Mouse (Mus musculus) neural tube, embryonic 12.5 days (tissue): ENCODE measurements around the gene Casc4. TPM values are rescaled to one million over a fixed set of nuclear protein-coding genes. Genes with fewer than 3 reads are reported as not detected.

Experiments used
- ATAC-seq: fragments of 200-750 bp; cut with Nextera tagmentation; 2 replicates; pipeline ENCODE4 v1.8.0; 2017; ENCODE audit warnings: low read depth, mild to moderate bottlenecking, moderate TSS enrichment, moderate library complexity; ENCODE audit not compliant: low FRiP score
- H3K27ac ChIP-seq: fragments of 300-500 bp; sonication (generic); 2 replicates; pipeline ENCODE4 v1.5.1; 2016
- H3K27me3 ChIP-seq: fragments of 300-500 bp; sonication (generic); replicated peaks from 2 replicates; pipeline ENCODE4 v1.6.1; 2016; ENCODE audit warnings: mild to moderate bottlenecking
- H3K36me3 ChIP-seq: fragments of 300-500 bp; sonication (generic); 2 replicates; pipeline ENCODE4 v1.6.1; 2016; ENCODE audit warnings: mild to moderate bottlenecking
- H3K4me1 ChIP-seq: fragments of 300-500 bp; sonication (generic); 2 replicates; pipeline ENCODE4 v1.6.1; 2016
- H3K4me2 ChIP-seq: fragments of 300-500 bp; sonication (generic); replicated peaks from 2 replicates; pipeline ENCODE4 v1.6.1; 2016; ENCODE audit warnings: mild to moderate bottlenecking
- H3K4me3 ChIP-seq: fragments of 300-500 bp; sonication (generic); 2 replicates; pipeline ENCODE4 v1.5.1; 2016
- H3K9ac ChIP-seq: fragments of 300-500 bp; sonication (generic); 2 replicates; pipeline ENCODE4 v1.6.1; 2016; ENCODE audit warnings: mild to moderate bottlenecking
- H3K9me3 ChIP-seq: fragments of 300-500 bp; sonication (generic); 2 replicates; pipeline ENCODE4 v1.6.1; 2016; ENCODE audit warnings: mild to moderate bottlenecking
- WGBS: fragments of 180-500 bp; shearing (Covaris S2); methylation state at CpG from one replicate; pipeline ENCODE4 v1.1.7; 2016; 5-methylcytosine and 5-hydroxymethylcytosine counted together
- polyA plus RNA-seq: library from polyadenylated mRNA; unstranded; fragments of >200 nt; fragmentation: Nextera tagmentation; extraction: Ambion mirVana; gene quantifications from 2 replicates; pipeline ENCODE4 v1.2.1, GENCODE M21; 2016

Gene Casc4
- polyA plus RNA-seq, 1 experiment from 2014 or later = 31.6 TPM

- H3K27me3 ChIP-seq = no peaks in the 10 kb centered on the region
- H3K9ac ChIP-seq = no peak overlapping the region
- H3K4me2 ChIP-seq = no peak overlapping the region
- WGBS = 90% methylated on average over 3 of the region's 3 CpGs
- H3K9me3 ChIP-seq = no peaks in the 10 kb centered on the region
- no peak overlapping the region for H3K4me3 ChIP-seq
- no peak for ATAC-seq
- no peaks in the 10 kb centered on the region for H3K4me1 ChIP-seq
- H3K27ac ChIP-seq = no peak overlapping the region
- H3K36me3 ChIP-seq = no peaks in the 10 kb centered on the region
Measured at GRCm38 (mm10) chr2:121943364-121943763, 76.6 kb downstream of the Casc4 start.

- Histone ChIP-seq H3K4me1 (peaks cover 20% of the 10 kb centered on the region), H3K4me3 (peak overlapping the region; percentile 78), H3K9me3 (no peaks in the 10 kb centered on the region), H3K4me2 (peak overlapping the region; percentile 78), H3K36me3 (no peaks in the 10 kb centered on the region), H3K27me3 (no peaks in the 10 kb centered on the region), H3K9ac (peak overlapping the region; percentile 78), H3K27ac (no peak overlapping the region)
- 19% methylated on average over 10 of the region's 10 CpGs for WGBS
- ATAC-seq = no peak
Measured at GRCm38 (mm10) chr2:121954971-121955656, 88.3 kb downstream of the Casc4 start.

DNA sequence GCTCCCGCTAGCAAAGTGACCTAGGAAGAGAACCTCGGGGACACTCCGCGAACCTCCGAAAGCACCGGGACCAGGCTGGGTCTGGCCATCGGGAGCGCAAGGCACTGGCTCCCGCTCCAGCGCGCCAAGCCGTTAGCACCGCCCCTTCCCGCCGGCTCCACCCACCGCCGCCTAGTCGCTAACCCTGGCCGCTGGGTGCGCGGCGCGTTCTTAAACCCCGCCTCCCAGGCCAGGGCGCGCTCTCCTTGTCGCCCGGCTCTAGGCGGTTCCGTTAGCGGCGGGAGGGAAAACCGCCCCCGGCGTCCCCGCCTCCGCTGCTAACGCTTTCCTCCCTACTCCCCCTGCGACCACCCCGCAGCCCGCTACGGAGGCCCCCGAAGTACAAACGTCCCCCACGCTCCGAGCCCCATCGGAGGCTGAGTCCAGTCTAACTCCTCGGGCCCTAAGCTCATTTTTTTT is 89.0 kb downstream of the Casc4 start, which contains the start of the genes Ctdspl2 and Mageb3:
Gene Ctdspl2 (plus strand): TSS at position 237 of the 459 bp plus-strand sequence.
Gene Mageb3 (minus strand): TSS at position 328 of the 459 bp plus-strand sequence.
- H3K4me2 ChIP-seq = peak within 1 kb of the TSS; percentile 78
- under 1% methylated on average over 46 of the region's 48 CpGs for WGBS
- H3K27ac ChIP-seq = peak within 1 kb of the TSS; percentile 67
- peak; percentile 97 for ATAC-seq
- H3K9ac ChIP-seq = peak within 1 kb of the TSS; percentile 78
- no peaks in the 10 kb centered on the region for H3K27me3 ChIP-seq
- no peaks in the 10 kb centered on the region for H3K36me3 ChIP-seq
- H3K9me3 ChIP-seq = no peaks in the 10 kb centered on the region
- H3K4me3 ChIP-seq = peak within 1 kb of the TSS; percentile 78
- peaks cover 20% of the 10 kb centered on the region for H3K4me1 ChIP-seq

GRCm38 (mm10) chr2:121956224-121957018 is 89.7 kb downstream of the Casc4 start:
- peak; percentile 97 for ATAC-seq
- Histone ChIP-seq H3K4me1 (peaks cover 20% of the 10 kb centered on the region), H3K9ac (peak overlapping the region; percentile 78), H3K4me2 (peak overlapping the region; percentile 78), H3K27me3 (no peaks in the 10 kb centered on the region), H3K9me3 (no peaks in the 10 kb centered on the region), H3K27ac (peak overlapping the region; percentile 67), H3K4me3 (peak overlapping the region; percentile 78), H3K36me3 (no peaks in the 10 kb centered on the region)
- under 1% methylated on average over 47 of the region's 47 CpGs for WGBS

- Histone ChIP-seq H3K27me3 (no peaks in the 10 kb centered on the region), H3K4me3 (peak overlapping the region; percentile 78), H3K36me3 (peaks cover 4% of the 10 kb centered on the region), H3K4me1 (peaks cover 20% of the 10 kb centered on the region), H3K9me3 (no peaks in the 10 kb centered on the region), H3K27ac (no peak overlapping the region), H3K4me2 (peak overlapping the region; percentile 78), H3K9ac (peak overlapping the region; percentile 78)
- WGBS = 19% methylated on average over 8 of the region's 8 CpGs
- no peak for ATAC-seq
Measured at GRCm38 (mm10) chr2:121957216-121957792, 90.5 kb downstream of the Casc4 start.

Other genes with a start within 250 kb of the Casc4 start
- gene Frmd5, start 59.9 kb upstream of the Casc4 start, polyA plus RNA-seq = 26.8 and 29.7 TPM in 2 replicates
- 48.7 and 49.1 TPM in 2 replicates for gene Ctdspl2, start 89.0 kb downstream of the Casc4 start, polyA plus RNA-seq
- 0.43 and 0.55 TPM in 2 replicates for gene Mageb3, start 89.1 kb downstream of the Casc4 start, polyA plus RNA-seq
- 12.0 and 12.9 TPM in 2 replicates for gene Eif3j1, start 161.6 kb downstream of the Casc4 start, polyA plus RNA-seq